Mouse (Mus musculus) embryonic facial prominence, embryonic 13.5 days (tissue): ENCODE data around the gene Slc6a2. TPM values are rescaled to one million over a fixed set of nuclear protein-coding genes. Genes with fewer than 3 reads are reported as not detected.

ENCODE experiments used
- ATAC-seq: fragments of 200-750 bp; cut with Nextera tagmentation; 2 replicates; pipeline ENCODE4 v1.8.0; 2017; ENCODE audit warnings: low read depth; ENCODE audit not compliant: insufficient number of reproducible peaks, insufficient read depth, low FRiP score, low TSS enrichment
- H3K27ac ChIP-seq: fragments of 300-500 bp; sonication (generic); 2 replicates; pipeline ENCODE4 v1.5.1; 2015; ENCODE audit warnings: moderate library complexity, mild to moderate bottlenecking, inconsistent platforms
- H3K27me3 ChIP-seq: fragments of 300-500 bp; sonication (generic); 2 replicates; pipeline ENCODE4 v1.6.1; 2015; ENCODE audit warnings: mild to moderate bottlenecking, inconsistent platforms
- H3K36me3 ChIP-seq: fragments of 300-500 bp; sonication (generic); 2 replicates; pipeline ENCODE4 v1.6.1; 2015; ENCODE audit warnings: mild to moderate bottlenecking, inconsistent platforms
- H3K4me1 ChIP-seq: fragments of 300-500 bp; sonication (generic); 2 replicates; pipeline ENCODE4 v1.6.1; 2015; ENCODE audit warnings: inconsistent platforms
- H3K4me2 ChIP-seq: fragments of 300-500 bp; sonication (generic); 2 replicates; pipeline ENCODE4 v1.6.1; 2015; ENCODE audit warnings: moderate library complexity, mild to moderate bottlenecking, inconsistent platforms
- H3K4me3 ChIP-seq: fragments of 300-500 bp; sonication (generic); 2 replicates; pipeline ENCODE4 v1.5.1; 2015; ENCODE audit warnings: mild to moderate bottlenecking, inconsistent platforms
- H3K9ac ChIP-seq: fragments of 300-500 bp; sonication (generic); 2 replicates; pipeline ENCODE4 v1.6.1; 2015; ENCODE audit warnings: mild to moderate bottlenecking, inconsistent platforms
- H3K9me3 ChIP-seq: fragments of 300-500 bp; sonication (generic); 2 replicates; pipeline ENCODE4 v1.6.1; 2016; ENCODE audit warnings: inconsistent platforms
- WGBS: fragments of 180-500 bp; shearing (Covaris S2); methylation state at CpG from one replicate; pipeline ENCODE4 v1.1.7; 2015; ENCODE audit warnings: mixed read lengths; 5-methylcytosine and 5-hydroxymethylcytosine counted together
- microRNA-seq: library from miRNA; unstranded; fragments of <30 nt; microRNA quantifications from one replicate; pipeline ENCODE4, GENCODE M21; 2016
- polyA plus RNA-seq: library from polyadenylated mRNA; unstranded; fragments of >200 nt; fragmentation: Nextera tagmentation; extraction: Ambion mirVana; gene quantifications from 2 replicates; pipeline ENCODE4 v1.2.1, GENCODE M21; 2015

Slc6a2 gene
- polyA plus RNA-seq, 1 experiment from 2014 or later: 0.87 TPM

DNA sequence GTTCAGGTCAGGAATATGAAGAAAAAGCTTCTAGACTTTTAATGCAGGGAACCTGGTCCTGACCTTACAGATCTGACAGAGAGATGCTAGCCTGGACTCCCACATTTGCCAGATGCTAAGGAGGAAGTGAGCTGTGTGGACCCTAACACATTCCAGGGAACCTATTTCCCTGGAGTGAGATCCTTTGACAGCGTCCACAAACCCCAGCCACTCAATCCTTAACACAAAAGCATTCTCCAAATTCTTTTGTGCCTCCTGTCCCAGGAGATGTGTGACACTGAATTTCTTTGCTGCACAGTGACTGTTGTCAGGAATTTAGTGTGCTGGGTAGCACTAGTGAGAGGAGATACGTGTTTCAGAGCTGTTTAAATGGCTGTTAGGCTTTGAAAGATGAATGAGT lies 79.0 kb downstream of the Slc6a2 start:
- Histone ChIP-seq H3K9me3 (no peaks in the 10 kb centered on the region), H3K4me3 (no peak overlapping the region), H3K36me3 (no peaks in the 10 kb centered on the region), H3K27ac (no peak overlapping the region), H3K9ac (no peak overlapping the region), H3K27me3 (no peaks in the 10 kb centered on the region), H3K4me2 (no peak overlapping the region), H3K4me1 (no peaks in the 10 kb centered on the region)
- no peak for ATAC-seq
- WGBS: 13% methylated on average over 2 of the region's 2 CpGs

DNA sequence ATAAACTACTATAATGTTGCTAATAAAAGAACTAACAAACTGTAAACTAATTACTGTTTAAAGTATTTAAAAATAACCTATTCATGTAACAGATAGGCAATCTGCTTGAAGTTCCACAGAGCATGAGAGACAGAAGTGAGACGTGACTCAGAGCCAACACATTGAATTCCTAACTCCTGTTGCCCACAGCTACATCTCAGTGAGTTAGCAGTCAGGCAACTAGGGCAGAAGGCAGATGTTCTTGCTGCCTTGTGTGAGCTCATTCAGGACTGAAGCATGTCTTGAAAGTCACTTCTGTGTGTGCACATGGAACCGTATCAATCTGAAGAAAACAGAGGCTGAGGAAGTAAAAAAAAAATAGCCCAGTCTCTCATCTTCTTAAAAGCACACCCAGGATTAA lies 80.4 kb downstream of the Slc6a2 start:
- no peak overlapping the region for H3K9ac ChIP-seq
- H3K4me3 ChIP-seq: no peak overlapping the region
- no peaks in the 10 kb centered on the region for H3K4me1 ChIP-seq
- no peaks in the 10 kb centered on the region for H3K9me3 ChIP-seq
- no peaks in the 10 kb centered on the region for H3K36me3 ChIP-seq
- no peak for ATAC-seq
- H3K4me2 ChIP-seq: no peak overlapping the region
- no peaks in the 10 kb centered on the region for H3K27me3 ChIP-seq
- no peak overlapping the region for H3K27ac ChIP-seq
- 70% methylated on average over 2 of the region's 2 CpGs for WGBS

DNA sequence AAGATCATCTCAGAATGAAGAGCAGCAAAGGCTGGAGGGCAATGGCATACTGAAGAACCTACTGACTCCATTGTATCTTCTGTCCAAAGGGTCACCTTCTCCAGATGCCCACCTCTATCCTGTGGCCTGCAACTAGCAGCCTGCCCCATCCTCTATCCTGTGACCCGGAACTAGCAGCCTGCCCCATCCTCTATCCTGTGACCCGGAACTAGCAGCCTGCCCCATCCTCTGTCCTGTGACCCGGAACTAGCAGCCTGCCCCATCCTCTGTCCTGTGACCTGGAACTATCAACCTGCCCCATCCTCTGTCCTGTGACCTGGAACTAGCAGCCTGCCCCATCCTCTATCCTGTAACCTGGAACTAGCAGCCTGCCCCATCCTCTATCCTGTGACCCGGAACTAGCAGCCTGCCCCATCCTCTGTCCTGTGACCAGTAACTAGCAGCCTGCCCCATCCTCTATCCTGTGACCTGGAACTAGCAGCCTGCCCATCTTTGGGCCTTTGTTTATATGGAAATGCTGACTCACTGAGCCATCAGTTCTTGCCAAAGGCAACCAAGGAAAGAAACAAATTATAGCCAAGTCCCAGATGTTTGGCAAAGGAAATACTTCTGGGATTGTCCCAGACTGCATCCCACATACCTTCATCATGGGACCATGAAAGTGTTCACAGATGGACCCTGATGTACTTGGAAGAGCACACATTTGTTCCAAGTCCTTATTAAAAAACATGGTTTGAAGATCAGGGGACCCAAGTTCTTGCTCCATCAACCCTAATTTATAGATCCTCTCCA lies 81.1 kb downstream of the Slc6a2 start:
- Histone ChIP-seq H3K27ac (no peak overlapping the region), H3K4me3 (no peak overlapping the region), H3K9me3 (no peaks in the 10 kb centered on the region), H3K36me3 (no peaks in the 10 kb centered on the region), H3K9ac (no peak overlapping the region), H3K4me2 (no peak overlapping the region), H3K27me3 (no peaks in the 10 kb centered on the region), H3K4me1 (no peaks in the 10 kb centered on the region)
- ATAC-seq: no peak
- WGBS: 77% methylated on average over 4 of the region's 4 CpGs

DNA sequence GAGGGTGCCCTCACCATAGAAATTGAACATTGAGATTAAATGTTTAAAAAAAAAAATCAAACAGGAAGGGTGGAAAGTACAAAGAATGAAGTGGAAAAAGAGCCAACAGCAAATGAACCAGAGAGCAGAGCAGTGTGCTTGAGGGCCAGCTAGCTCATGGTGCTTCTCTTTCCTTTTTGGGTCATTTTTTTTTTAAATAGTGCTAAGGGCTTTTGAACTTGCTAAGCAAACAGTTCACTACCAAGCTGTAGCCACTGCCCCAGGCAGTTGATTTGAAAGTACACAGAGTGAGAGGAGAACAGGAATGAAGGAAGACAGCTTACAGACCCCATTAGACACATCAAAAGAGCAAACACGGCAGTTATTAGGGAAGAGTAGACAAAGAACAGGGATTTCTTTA lies 83.2 kb downstream of the Slc6a2 start:
- H3K4me2 ChIP-seq: no peak overlapping the region
- no peak overlapping the region for H3K4me3 ChIP-seq
- no peaks in the 10 kb centered on the region for H3K27me3 ChIP-seq
- 26% methylated on average over 1 of the region's 1 CpGs for WGBS
- H3K4me1 ChIP-seq: peaks cover 2% of the 10 kb centered on the region; the same call in 1 of the 2 replicates
- H3K9me3 ChIP-seq: no peaks in the 10 kb centered on the region
- no peak overlapping the region for H3K27ac ChIP-seq
- H3K36me3 ChIP-seq: no peaks in the 10 kb centered on the region
- ATAC-seq: no peak
- H3K9ac ChIP-seq: no peak overlapping the region

DNA sequence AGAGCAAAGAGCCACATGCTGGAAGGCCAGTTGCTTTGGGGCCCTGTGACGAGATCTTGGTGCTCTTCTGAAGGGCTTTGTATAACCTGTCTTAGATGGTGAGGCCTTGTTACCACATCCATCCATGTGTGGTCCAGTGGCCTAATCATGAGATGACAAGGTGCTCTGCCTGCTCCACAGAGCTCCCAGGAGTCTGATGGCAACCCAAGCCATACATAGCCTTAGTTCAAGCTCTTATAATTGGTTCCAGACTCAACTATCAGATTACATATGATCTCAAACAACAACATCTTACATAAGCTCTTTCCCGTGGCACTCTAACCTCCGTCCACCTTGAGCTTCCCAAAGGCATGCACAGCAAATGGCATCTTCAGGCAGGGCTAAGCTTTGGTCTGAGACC lies 88.2 kb downstream of the Slc6a2 start, which contains the start of gene Ces1a:
TSS of gene Ces1a (minus strand) at position 101 of the 400 bp plus-strand sequence.
- Histone ChIP-seq H3K4me2 (no peak within 1 kb of the TSS), H3K27ac (no peak within 1 kb of the TSS; the same call in 1 of the 2 replicates), H3K9me3 (no peaks in the 10 kb centered on the region), H3K27me3 (no peaks in the 10 kb centered on the region), H3K36me3 (no peaks in the 10 kb centered on the region), H3K4me1 (peaks cover 8% of the 10 kb centered on the region; the same call in 1 of the 2 replicates), H3K9ac (no peak within 1 kb of the TSS), H3K4me3 (no peak within 1 kb of the TSS)
- 28% methylated on average over 3 of the region's 3 CpGs for WGBS
- no peak for ATAC-seq

DNA sequence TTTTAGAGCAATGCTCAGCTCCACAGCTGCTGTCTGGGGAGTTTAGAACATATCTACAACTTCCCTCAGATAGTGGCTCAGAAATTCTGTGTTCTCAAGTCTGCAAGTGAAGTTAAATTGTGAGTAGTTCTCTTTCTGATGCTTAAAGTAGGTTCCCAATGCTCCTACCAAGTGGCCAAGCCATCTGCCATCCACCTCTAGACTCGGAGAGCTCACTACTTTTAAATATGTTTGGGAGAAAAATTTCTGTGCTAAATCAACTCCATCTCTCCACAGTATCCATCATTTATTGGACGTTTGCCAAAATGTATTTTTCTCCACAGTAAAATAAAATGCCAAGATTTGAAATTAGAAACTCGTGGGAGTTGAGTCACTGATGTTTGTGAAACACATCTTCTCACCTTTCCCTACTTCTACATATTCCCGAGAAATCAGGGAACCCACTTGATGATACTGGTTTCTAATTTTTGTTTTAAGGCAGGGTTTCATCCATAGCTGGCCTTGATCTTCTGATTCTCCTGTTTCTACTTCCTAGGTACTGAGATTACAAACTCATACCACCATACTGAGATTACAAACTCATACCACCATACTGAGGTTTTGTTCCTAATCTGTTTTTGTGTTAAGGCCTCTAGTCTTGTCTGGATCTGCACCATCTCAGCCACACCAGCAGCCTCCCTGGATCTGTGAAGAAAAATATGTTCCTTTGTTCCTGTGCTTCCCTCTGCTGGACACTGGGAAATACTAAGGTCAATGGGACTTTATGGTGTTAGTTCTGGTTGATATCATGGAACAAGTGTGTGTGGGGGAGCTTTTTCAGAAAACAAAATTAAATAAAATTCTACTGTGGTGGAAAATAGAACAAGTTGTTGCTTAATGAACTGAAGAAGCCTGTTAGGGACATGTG lies 88.9 kb downstream of the Slc6a2 start:
- no peak overlapping the region for H3K4me2 ChIP-seq
- H3K27ac ChIP-seq: no peak overlapping the region; the same call in 1 of the 2 replicates
- 40% methylated on average over 4 of the region's 4 CpGs for WGBS

More for the DNA sequence above, 88.9 kb downstream of the Slc6a2 start:
- no peak overlapping the region for H3K4me3 ChIP-seq
- peaks cover 8% of the 10 kb centered on the region; the same call in 1 of the 2 replicates for H3K4me1 ChIP-seq
- H3K9ac ChIP-seq: no peak overlapping the region
- H3K27me3 ChIP-seq: no peaks in the 10 kb centered on the region
- no peaks in the 10 kb centered on the region for H3K9me3 ChIP-seq
- no peaks in the 10 kb centered on the region for H3K36me3 ChIP-seq
- ATAC-seq: no peak

Small RNA genes lying within 50 kb of the gene (microRNA-seq; reads per million reads assigned to microRNA genes)
- gene Gm22151: not detected

Other genes starting within 250 kb of the Slc6a2 start
- 256 and 306 TPM in 2 replicates for gene Mmp2, start 132.8 kb upstream of the Slc6a2 start, polyA plus RNA-seq
- 8.5 and 9.4 TPM in 2 replicates for gene Lpcat2, start 104.7 kb upstream of the Slc6a2 start, polyA plus RNA-seq
- gene Capns2, start 58.7 kb upstream of the Slc6a2 start, polyA plus RNA-seq: 6.2 and 9.4 TPM in 2 replicates
- gene Ces1a, start 88.1 kb downstream of the Slc6a2 start, polyA plus RNA-seq: 0.25 TPM in 1 of 2 replicates, not detected in the other
- not detected in 2 replicates for gene Ces1b, start 119.9 kb downstream of the Slc6a2 start, polyA plus RNA-seq
- 0.17 TPM in 1 of 2 replicates, not detected in the other for gene Ces1c, start 171.2 kb downstream of the Slc6a2 start, polyA plus RNA-seq
- 2.4 and 3.2 TPM in 2 replicates for gene Ces1d, start 237.8 kb downstream of the Slc6a2 start, polyA plus RNA-seq